ENCODE assay signal across 1 mouse cellular context in genomic region chr12:85164996-85165395, GRCm38 (mm10).
TF ChIP-seq lines count a peak whose summit lies in the region.

No protein-coding gene starts in this region.

TF ChIP-seq in CH12.LX, 34 proteins besides CTCF, POLR2A, EP300 and RAD21:
- TF ChIP-seq ETS1 (conservative IDR thresholded peaks at IDR 0.05; ENCODE audit: low read depth, low read length) (no peak), MYC (IDR thresholded peaks at IDR 0.05; ENCODE audit: low read depth, low read length) (0 out of 2 replicates have a peak, but pooled peaks have one; percentile 54), NRF1 (IDR thresholded peaks at IDR 0.05; ENCODE audit: low read depth, low read length) (no peak), CHD2 (IDR thresholded peaks at IDR 0.05; ENCODE audit: low read length) (no peak)
TF ChIP-seq in CH12.LX: peak in this region for 1.
